Mouse (Mus musculus) urinary bladder, postnatal 14 days (tissue): ENCODE results near the gene Fbxw4.

Source experiments
- DNase-seq: peaks from one replicate; pipeline ENCODE4 v3.0.0; 2021; ENCODE audit warnings: low spot score

Fbxw4 gene

GRCm38 (mm10) chr19:45615415-45616213 is 44.5 kb downstream of the Fbxw4 start:
- no peak for DNase-seq

GRCm38 (mm10) chr19:45614928-45615327 is 45.2 kb downstream of the Fbxw4 start:
- DNase-seq = no peak

- no peak for DNase-seq
Measured at GRCm38 (mm10) chr19:45614375-45614774, 45.7 kb downstream of the Fbxw4 start.

- DNase-seq = no peak
Measured at GRCm38 (mm10) chr19:45610823-45611222, 49.3 kb downstream of the Fbxw4 start.

GRCm38 (mm10) chr19:45608648-45609339 is 51.3 kb downstream of the Fbxw4 start:
- no peak for DNase-seq

- no peak for DNase-seq
Measured at GRCm38 (mm10) chr19:45607479-45607878, 52.6 kb downstream of the Fbxw4 start.

GRCm38 (mm10) chr19:45606701-45607100 is 53.4 kb downstream of the Fbxw4 start:
- no peak for DNase-seq

- no peak for DNase-seq
Measured at GRCm38 (mm10) chr19:45602606-45603005, 57.5 kb downstream of the Fbxw4 start.

GRCm38 (mm10) chr19:45597106-45597505 is 63.0 kb downstream of the Fbxw4 start:
- DNase-seq = no peak

GRCm38 (mm10) chr19:45596434-45596833 is 63.7 kb downstream of the Fbxw4 start:
- DNase-seq = no peak

GRCm38 (mm10) chr19:45596019-45596418 is 64.1 kb downstream of the Fbxw4 start:
- no peak for DNase-seq

GRCm38 (mm10) chr19:45595481-45595880 is 64.6 kb downstream of the Fbxw4 start:
- DNase-seq = no peak

GRCm38 (mm10) chr19:45594079-45594478 is 66.0 kb downstream of the Fbxw4 start:
- no peak for DNase-seq

- DNase-seq = no peak
Measured at GRCm38 (mm10) chr19:45592916-45593315, 67.2 kb downstream of the Fbxw4 start.

GRCm38 (mm10) chr19:45591704-45592103 is 68.4 kb downstream of the Fbxw4 start:
- peak; percentile 83 for DNase-seq

GRCm38 (mm10) chr19:45589761-45590160 is 70.4 kb downstream of the Fbxw4 start:
- DNase-seq = no peak

GRCm38 (mm10) chr19:45587509-45588292 is 72.4 kb downstream of the Fbxw4 start:
- no peak for DNase-seq

GRCm38 (mm10) chr19:45586850-45587249 is 73.3 kb downstream of the Fbxw4 start:
- no peak for DNase-seq

- no peak for DNase-seq
Measured at GRCm38 (mm10) chr19:45584856-45585620, 75.1 kb downstream of the Fbxw4 start.

GRCm38 (mm10) chr19:45583136-45583535 is 77.0 kb downstream of the Fbxw4 start:
- DNase-seq = no peak

- DNase-seq = no peak
Measured at GRCm38 (mm10) chr19:45582161-45582560, 78.0 kb downstream of the Fbxw4 start.

- peak; percentile 57 for DNase-seq
Measured at GRCm38 (mm10) chr19:45581257-45581656, 78.9 kb downstream of the Fbxw4 start.
